Mouse (Mus musculus) CH12.LX (cell line): ENCODE data around the gene Ncor1. TPM values are rescaled to one million over a fixed set of nuclear protein-coding genes. Genes with fewer than 3 reads are reported as not detected.
"Not testable (repeated sequence)": the region's sequence is repeated elsewhere in the genome, so short reads cannot be mapped to it uniquely, and the experiment has no call there.

Source experiments
- DNase-seq: peaks from one replicate; pipeline ENCODE4 v3.0.0-alpha.2; 2013; ENCODE audit errors: extremely low read depth
- H3K27ac ChIP-seq: 2 replicates; pipeline ENCODE4 v1.5.1; 2012; ENCODE audit warnings: low read depth, mild to moderate bottlenecking, control low read depth, moderate library complexity; ENCODE audit not compliant: insufficient read depth
- H3K27me3 ChIP-seq: replicated peaks from 2 replicates; pipeline ENCODE3; 2012; ENCODE audit warnings: inconsistent platforms
- H3K36me3 ChIP-seq, 2 experiments: replicated peaks in 1 of 2; 2 replicates each; pipeline versions ENCODE3 to v1.6.1; 2012; ENCODE audit warnings: inconsistent platforms in 1 of 2, low read length in 1 of 2, mild to moderate bottlenecking in 1 of 2, mixed read lengths in 1 of 2, moderate library complexity in 1 of 2; ENCODE audit not compliant: control insufficient read depth in 1 of 2, insufficient read depth in 1 of 2
- H3K4me1 ChIP-seq, 2 experiments: 2 replicates each; pipeline ENCODE4 v1.6.1; 2012; ENCODE audit warnings: inconsistent platforms in 1 of 2, moderate library complexity in 1 of 2; ENCODE audit not compliant: insufficient read depth in 2 of 2, control insufficient read depth in 1 of 2
- H3K4me2 ChIP-seq: 2 replicates; pipeline ENCODE4 v1.6.1; 2012; ENCODE audit warnings: low read depth, mild to moderate bottlenecking, control low read depth; ENCODE audit not compliant: poor library complexity, insufficient read depth, severe bottlenecking
- H3K4me3 ChIP-seq, 3 experiments: fragments of 150-350 bp in 1 of 3; sonication (generic) in 1 of 3; replicated peaks in 1 of 3; 2 replicates each; pipeline versions ENCODE3 to v1.5.1; 2011 to 2012; ENCODE audit warnings: low read depth in 2 of 3, low read length in 2 of 3, mild to moderate bottlenecking in 2 of 3, moderate library complexity in 2 of 3, control low read depth in 1 of 3, improper control_type of control experiment in 1 of 3, inconsistent platforms in 1 of 3, mixed read lengths in 1 of 3; ENCODE audit not compliant: poor library complexity in 1 of 3
- H3K79me2 ChIP-seq: replicated peaks from 2 replicates; pipeline ENCODE4 v1.6.1; 2012; ENCODE audit warnings: mild to moderate bottlenecking, moderate library complexity; ENCODE audit not compliant: control insufficient read depth, poor library complexity, insufficient read depth, severe bottlenecking; ENCODE audit errors: extremely low read depth
- H3K9ac ChIP-seq: 2 replicates; pipeline ENCODE4 v1.6.1; 2012; ENCODE audit warnings: low read depth, mild to moderate bottlenecking, control low read depth, moderate library complexity; ENCODE audit not compliant: insufficient read depth
- H3K9me3 ChIP-seq: replicated peaks from 2 replicates; pipeline ENCODE3; 2012; ENCODE audit warnings: low read length, inconsistent platforms, mixed read lengths
- BHLHE40 ChIP-seq: IDR thresholded peaks from 2 replicates; pipeline ENCODE4 v1.6.1; 2011; ENCODE audit warnings: mild to moderate bottlenecking, low read depth, low read length, improper control_type of control experiment
- CHD1 ChIP-seq: IDR thresholded peaks from 2 replicates; pipeline ENCODE4 v1.6.1; 2012; ENCODE audit warnings: low read depth, low read length, improper control_type of control experiment, inconsistent platforms
- CHD2 ChIP-seq: IDR thresholded peaks from 2 replicates; pipeline ENCODE4 v1.6.1; 2011; ENCODE audit warnings: low read length, improper control_type of control experiment
- EP300 ChIP-seq: IDR thresholded peaks from 2 replicates; pipeline ENCODE4 v1.6.1; 2011; ENCODE audit warnings: low read length, improper control_type of control experiment
- ETS1 ChIP-seq: conservative IDR thresholded peaks from 2 replicates; pipeline ENCODE4 v1.6.1; 2012; ENCODE audit warnings: low read depth, mild to moderate bottlenecking, inconsistent platforms, low read length, improper control_type of control experiment, moderate library complexity
- MAFK ChIP-seq: IDR thresholded peaks from 2 replicates; pipeline ENCODE4 v1.6.1; 2011; ENCODE audit warnings: low read length, improper control_type of control experiment; ENCODE audit not compliant: insufficient replicate concordance
- MAZ ChIP-seq: IDR thresholded peaks from 2 replicates; pipeline ENCODE4 v1.6.1; 2012; ENCODE audit warnings: low read depth, mild to moderate bottlenecking, inconsistent platforms, low read length, improper control_type of control experiment, moderate library complexity
- RCOR1 ChIP-seq: conservative IDR thresholded peaks from 2 replicates; pipeline ENCODE4 v1.6.1; 2012; ENCODE audit warnings: low read depth, mild to moderate bottlenecking, inconsistent platforms, low read length, improper control_type of control experiment
- SIN3A ChIP-seq: IDR thresholded peaks from 2 replicates; pipeline ENCODE4 v1.6.1; 2012; ENCODE audit warnings: low read length, improper control_type of control experiment, inconsistent platforms
- TBP ChIP-seq: conservative IDR thresholded peaks from 2 replicates; pipeline ENCODE4 v1.6.1; 2011; ENCODE audit warnings: low read depth, low read length, improper control_type of control experiment
- TCF12 ChIP-seq: IDR thresholded peaks from 2 replicates; pipeline ENCODE4 v1.6.1; 2014; ENCODE audit warnings: low read depth, mild to moderate bottlenecking, inconsistent platforms, low read length, improper control_type of control experiment
- ZNF384 ChIP-seq: IDR thresholded peaks from 2 replicates; pipeline ENCODE4 v1.6.1; 2012; ENCODE audit warnings: low read depth, low read length, improper control_type of control experiment, inconsistent platforms
- dilution Hi-C: fragments of 300-500 bp; cut with MboI; formaldehyde crosslinking; loops from 2 replicates; pipeline ENCODE4 v1.14.3; 2020; ENCODE audit warnings: low sequenced_read_pairs; ENCODE audit not compliant: extremely low pct_unique_long_range_greater_than_20kb, extremely low pct_ligation_motif_present
- in situ Hi-C: fragments of 300-500 bp; cut with MboI; formaldehyde crosslinking; loops from 3 replicates; pipeline ENCODE4 v1.14.3; 2019; ENCODE audit warnings: low sequenced_read_pairs, low pct_ligation_motif_present, low pct_unique_long_range_greater_than_20kb, mixed read lengths
- polyA plus RNA-seq: library from polyadenylated mRNA; unstranded; fragments of >175 nt; gene quantifications from 2 replicates; pipeline ENCODE4 v1.2.1, GENCODE M21; 2012; ENCODE audit warnings: low read depth; ENCODE audit not compliant: insufficient read length
- total RNA-seq, 2 experiments: library from RNA; depleted of rRNA; stranded (reverse); fragments of 300-350 nt in 1 of 2; fragments of >200 nt in 1 of 2; gene quantifications; 2 replicates each; pipeline ENCODE4 v1.2.3; 2012 to 2014

The Ncor1 gene
- total and polyA plus RNA-seq, 3 experiments: 76.3 to 232 (median 83.8) TPM

DNA sequence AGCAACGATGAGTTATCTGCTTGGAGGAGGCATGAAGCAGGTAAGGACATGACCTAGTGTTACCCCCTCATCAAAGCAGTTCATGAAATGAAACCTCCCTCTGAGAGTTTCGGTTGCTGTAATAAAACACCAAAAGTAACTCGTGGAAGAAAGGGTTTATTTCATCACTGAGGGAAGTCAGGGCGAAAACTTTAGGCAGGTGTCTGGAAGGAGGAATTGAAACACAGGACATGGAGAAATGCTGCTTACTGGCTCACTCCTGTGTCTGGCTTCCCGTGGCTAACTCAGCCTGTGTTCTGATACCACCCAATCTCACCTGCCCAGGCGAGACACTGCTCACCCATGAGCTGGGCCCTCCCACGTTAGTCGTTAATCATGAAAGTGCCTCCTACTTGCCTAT lies 173.3 kb downstream of the Ncor1 start (continued):
- TF ChIP-seq RCOR1 (peak; percentile 92), TCF12 (peak; percentile 80)

DNA sequence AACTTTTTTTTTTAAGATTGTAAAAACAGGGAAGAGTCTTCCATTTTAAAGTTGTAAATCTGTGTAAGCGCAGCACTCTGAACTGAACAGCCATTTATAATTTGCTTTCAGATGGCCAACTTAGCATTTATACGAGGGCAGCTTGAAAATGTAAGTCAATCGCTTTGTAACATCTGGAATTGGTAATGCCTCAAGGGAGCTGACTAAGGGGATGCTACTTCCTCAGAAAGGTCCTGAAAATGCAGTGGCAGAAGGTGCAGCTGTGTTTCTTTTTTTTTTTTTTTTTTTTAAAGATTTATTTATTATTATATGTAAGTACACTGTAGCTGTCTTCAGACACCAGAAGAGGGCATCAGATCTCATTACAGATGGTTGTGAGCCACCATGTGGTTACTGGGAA lies 174.3 kb downstream of the Ncor1 start:
- Histone ChIP-seq H3K36me3 (peaks cover 26 to 45% of the 10 kb centered on the region in 2 experiments), H3K4me1 (peaks cover 16 to 62% of the 10 kb centered on the region in 2 experiments)
- H3K9me3 ChIP-seq, H3K4me2 ChIP-seq, H3K4me3 ChIP-seq, H3K27me3 ChIP-seq, H3K79me2 ChIP-seq, H3K9ac ChIP-seq, dilution Hi-C loops, H3K27ac ChIP-seq: not testable (repeated sequence)
- peak; percentile 55 for DNase-seq
- in situ Hi-C loops: loop anchor here (5.0 kb wide), 1 partner anchor 332 kb away; no protein-coding TSS in a partner anchor
- TF ChIP-seq ETS1 (peak; percentile 51), TCF12 (peak; percentile 42; the same call in 1 of the 2 replicates), CHD1 (peak; percentile 63; the same call in 1 of the 2 replicates), EP300 (peak; percentile 62), MAFK (peak; percentile 69), RCOR1 (0 out of 2 replicates have a peak, but pooled peaks have one; percentile 61), MAZ (0 out of 2 replicates have a peak, but pooled peaks have one; percentile 15), ZNF384 (peak; percentile 89), CHD2 (0 out of 2 replicates have a peak, but pooled peaks have one; percentile 7), SIN3A (0 out of 2 replicates have a peak, but pooled peaks have one; percentile 19)

- peaks cover 12 to 24% of the 10 kb centered on the region in 2 experiments for H3K36me3 ChIP-seq
- TF ChIP-seq TBP (no peak), BHLHE40 (peak; percentile 75), CHD2 (peak; percentile 54)
- peak overlapping the region; percentile 60 to 76 (median 73) for H3K4me3 ChIP-seq
- in situ Hi-C loops (loop anchor here (5.0 kb wide), 1 partner anchor 329 kb away; no protein-coding TSS in a partner anchor), dilution Hi-C loops (no loop called here)
- no peaks in the 10 kb centered on the region for H3K9me3 ChIP-seq
- H3K27me3 ChIP-seq: no peaks in the 10 kb centered on the region
- peak; percentile 63 for DNase-seq
- H3K79me2 ChIP-seq: peaks cover 4% of the 10 kb centered on the region; the same call in 1 of the 2 replicates
- H3K4me1 ChIP-seq: peaks cover 16 to 60% of the 10 kb centered on the region in 2 experiments
- peak overlapping the region; percentile 64; the same call in 1 of the 2 replicates for H3K4me2 ChIP-seq
- peak overlapping the region; percentile 40 for H3K27ac ChIP-seq
- peak overlapping the region; percentile 39 for H3K9ac ChIP-seq
Measured at GRCm38 (mm10) chr11:62281601-62281997, 176.7 kb downstream of the Ncor1 start.
